Mouse (Mus musculus): ENCODE results near the gene Fam213a.

Fam213a gene

GRCm38 (mm10) chr14:40963501-40964213 lies 49.9 kb downstream of the Fam213a start:
- no peak for DNase-seq (ENCODE audit: extremely low read depth, insufficient read length, low spot score)

GRCm38 (mm10) chr14:40962365-40963290 lies 51.0 kb downstream of the Fam213a start:
- DNase-seq (ENCODE audit: extremely low read depth, insufficient read length, low spot score) = no peak

- DNase-seq (ENCODE audit: extremely low read depth, insufficient read length, low spot score) = no peak
Measured at GRCm38 (mm10) chr14:40960237-40960636, 53.4 kb downstream of the Fam213a start.

GRCm38 (mm10) chr14:40959586-40959985 lies 54.0 kb downstream of the Fam213a start:
- no peak for DNase-seq (ENCODE audit: extremely low read depth, insufficient read length, low spot score)

- no peak for DNase-seq (ENCODE audit: extremely low read depth, insufficient read length, low spot score)
Measured at GRCm38 (mm10) chr14:40958986-40959381, 54.6 kb downstream of the Fam213a start.

GRCm38 (mm10) chr14:40958083-40958985 lies 55.3 kb downstream of the Fam213a start:
- no peak for DNase-seq (ENCODE audit: extremely low read depth, insufficient read length, low spot score)

- no peak for DNase-seq (ENCODE audit: extremely low read depth, insufficient read length, low spot score)
Measured at GRCm38 (mm10) chr14:40957607-40958006, 56.0 kb downstream of the Fam213a start.

- DNase-seq (ENCODE audit: extremely low read depth, insufficient read length, low spot score) = peak; percentile 71
Measured at GRCm38 (mm10) chr14:40956252-40957146, 57.1 kb downstream of the Fam213a start.

GRCm38 (mm10) chr14:40955596-40956251 lies 57.9 kb downstream of the Fam213a start:
- no peak for DNase-seq (ENCODE audit: extremely low read depth, insufficient read length, low spot score)

- no peak for DNase-seq (ENCODE audit: extremely low read depth, insufficient read length, low spot score)
Measured at GRCm38 (mm10) chr14:40955146-40955545, 58.4 kb downstream of the Fam213a start.

- DNase-seq (ENCODE audit: extremely low read depth, insufficient read length, low spot score) = no peak
Measured at GRCm38 (mm10) chr14:40953381-40953780, 60.2 kb downstream of the Fam213a start.

GRCm38 (mm10) chr14:40952715-40953114 lies 60.9 kb downstream of the Fam213a start:
- no peak for DNase-seq (ENCODE audit: extremely low read depth, insufficient read length, low spot score)

- no peak for DNase-seq (ENCODE audit: extremely low read depth, insufficient read length, low spot score)
Measured at GRCm38 (mm10) chr14:40952301-40952700, 61.3 kb downstream of the Fam213a start.

- DNase-seq (ENCODE audit: extremely low read depth, insufficient read length, low spot score) = peak; percentile 39
Measured at GRCm38 (mm10) chr14:40949730-40950614, 63.6 kb downstream of the Fam213a start.

- DNase-seq (ENCODE audit: extremely low read depth, insufficient read length, low spot score) = no peak
Measured at GRCm38 (mm10) chr14:40949047-40949446, 64.5 kb downstream of the Fam213a start.

GRCm38 (mm10) chr14:40948522-40948921 lies 65.1 kb downstream of the Fam213a start:
- peak; percentile 14 for DNase-seq (ENCODE audit: extremely low read depth, insufficient read length, low spot score)

GRCm38 (mm10) chr14:40947431-40948394 lies 65.9 kb downstream of the Fam213a start:
- peak; percentile 34 for DNase-seq (ENCODE audit: extremely low read depth, insufficient read length, low spot score)
